Mouse (Mus musculus) cortical plate, adult 2 months (tissue): ENCODE measurements around the gene Frmd4b.

Experiments
- CTCF ChIP-seq: fragments of 200-500 bp; IDR thresholded peaks from 2 replicates; pipeline ENCODE4 v1.5.1; 2011; ENCODE audit warnings: mild to moderate bottlenecking, control low read depth, low read length; ENCODE audit not compliant: insufficient read depth; ENCODE audit errors: extremely low read depth
- POLR2A ChIP-seq: fragments of 200-500 bp; IDR thresholded peaks from 2 replicates; pipeline ENCODE4 v1.6.1; 2011; ENCODE audit warnings: mild to moderate bottlenecking, low read length, control low read depth; ENCODE audit not compliant: insufficient read depth; ENCODE audit errors: extremely low read depth

DNA sequence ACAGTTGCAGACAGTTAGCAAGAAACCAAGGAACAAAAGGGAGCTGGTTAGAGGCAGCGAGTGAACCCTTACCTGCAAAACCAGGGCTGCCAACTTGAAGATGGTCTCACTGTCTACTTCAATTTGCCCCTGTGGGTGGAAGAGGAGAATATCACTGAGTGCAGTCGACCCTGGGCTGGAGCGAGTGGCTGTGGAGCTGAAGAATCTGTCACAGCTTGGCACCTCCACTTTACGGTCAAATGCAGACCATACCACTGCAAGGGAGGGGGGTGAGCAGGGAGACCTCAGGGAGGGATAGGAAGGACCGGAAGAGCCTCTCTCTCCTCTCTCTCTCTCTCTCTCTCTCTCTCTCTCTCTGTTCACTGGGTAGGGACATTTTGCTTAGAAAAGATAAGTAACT, 263.4 kb downstream of the Frmd4b start:
- TF ChIP-seq POLR2A: no peak
- no peak for TF ChIP-seq CTCF
